7 mouse cellular contexts compared by ENCODE assay signal in genomic region chr16:44140186-44140787, GRCm38 (mm10). TPM values are rescaled to one million over a fixed set of nuclear protein-coding genes. Genes with fewer than 3 reads are reported as not detected.
DNase-seq lines count a peak whose midpoint lies in the region; ATAC-seq and TF ChIP-seq lines count a peak whose summit lies in the region.

No protein-coding gene starts in this region.

- WGBS in intestine, embryonic 15.5 days, result under 1% methylated on average over 42 of the region's 44 CpGs
- WGBS in midbrain, embryonic 12.5 days, result 1% methylated on average over 43 of the region's 44 CpGs
- WGBS in small intestine, adult 2 months, result under 1% methylated on average over 43 of the region's 44 CpGs

- peak; percentile 36; the same call in 1 of the 2 replicates for TF ChIP-seq CTCF in small intestine, adult 2 months (IDR thresholded peaks at IDR 0.05; ENCODE audit: extremely low read depth, insufficient read length, insufficient replicate concordance, low read depth, low read length)

- peak; percentile 61 for ATAC-seq in intestine, embryonic 15.5 days
- peak; percentile 62 for ATAC-seq in midbrain, embryonic 12.5 days (ENCODE audit: low FRiP score, low read depth)

- H3K36me3 ChIP-seq in intestine, embryonic 15.5 days, result no peaks in the 10 kb centered on the region
- no peaks in the 10 kb centered on the region for H3K36me3 ChIP-seq in midbrain, embryonic 12.5 days
- H3K36me3 ChIP-seq in small intestine, adult 2 months (ENCODE audit: control insufficient read depth, insufficient read depth, low read length), result no peaks in the 10 kb centered on the region

- no peaks in the 10 kb centered on the region for H3K27me3 ChIP-seq in intestine, embryonic 15.5 days (replicated peaks)
- H3K27me3 ChIP-seq in midbrain, embryonic 12.5 days, result no peaks in the 10 kb centered on the region
- no peaks in the 10 kb centered on the region for H3K27me3 ChIP-seq in small intestine, adult 2 months (ENCODE audit: control insufficient read depth, insufficient read depth, low read length)

- H3K9me3 ChIP-seq in intestine, embryonic 15.5 days, result no peaks in the 10 kb centered on the region
- no peaks in the 10 kb centered on the region for H3K9me3 ChIP-seq in midbrain, embryonic 12.5 days

- H3K27ac ChIP-seq in intestine, embryonic 15.5 days, result peak overlapping the region; percentile 97
- peak overlapping the region; percentile 98 for H3K27ac ChIP-seq in midbrain, embryonic 12.5 days (replicated peaks)
- peak overlapping the region; percentile 82 for H3K27ac ChIP-seq in small intestine, adult 2 months (ENCODE audit: insufficient read depth, low read depth, low read length)

- H3K4me1 ChIP-seq in intestine, embryonic 15.5 days (replicated peaks), result peaks cover 6% of the 10 kb centered on the region; the same call in 1 of the 2 replicates
- peaks cover 16% of the 10 kb centered on the region for H3K4me1 ChIP-seq in midbrain, embryonic 12.5 days
- no peaks in the 10 kb centered on the region for H3K4me1 ChIP-seq in small intestine, adult 2 months (ENCODE audit: control insufficient read depth, insufficient read depth, insufficient read length, low read length)

- H3K4me3 ChIP-seq in intestine, embryonic 15.5 days (replicated peaks), result peak overlapping the region; percentile 97
- H3K4me3 ChIP-seq in midbrain, embryonic 12.5 days, result peak overlapping the region; percentile 96
- H3K4me3 ChIP-seq in small intestine, adult 2 months (ENCODE audit: low read depth, low read length), result peak overlapping the region; percentile 96

- intact Hi-C loops in left cerebral cortex, postnatal 4 days (cut with DNase I), result loop anchor here (10.0 kb wide), 1 partner anchor 225 kb away; no protein-coding TSS in a partner anchor

- no peak for TF ChIP-seq POLR2A in small intestine, adult 2 months (IDR thresholded peaks at IDR 0.05; ENCODE audit: low read depth, low read length)

- H3K9ac ChIP-seq in intestine, embryonic 15.5 days, result peak overlapping the region; percentile 88
- peak overlapping the region; percentile 91 for H3K9ac ChIP-seq in midbrain, embryonic 12.5 days (replicated peaks)

- DNase-seq in adrenal gland, adult 2 months, result peak; percentile 91
- DNase-seq in embryo, embryonic 11 days, result peak; percentile 80
- peak; percentile 86 for DNase-seq in gastrocnemius, postnatal 25 days
- peak; percentile 78 for DNase-seq in left cerebral cortex, postnatal 4 days

- H3K4me2 ChIP-seq in intestine, embryonic 15.5 days (replicated peaks), result peak overlapping the region; percentile 53
- peak overlapping the region; percentile 67 for H3K4me2 ChIP-seq in midbrain, embryonic 12.5 days (replicated peaks)

RNA-seq across cellular contexts. Expression of gene Naa50, which starts 0.7 kb away (rescaled TPM):
- 10 to 100 TPM; 73.5 to 81.3 TPM for total RNA-seq in adrenal gland, adult 2 months (2021)
- 14.6 and 22.8 TPM in 2 replicates for polyA plus RNA-seq in adrenal gland, adult 2 months (2012; rRNA removed)
- total RNA-seq in gastrocnemius, postnatal 25 days (2021), result 100 to 1,000 TPM; 138 to 160 TPM
- polyA plus RNA-seq in intestine, embryonic 15.5 days (2015; fragmentation: Nextera tagmentation; extraction: Ambion mirVana), result 94.2 and 109 TPM in 2 replicates
- total RNA-seq in left cerebral cortex, postnatal 4 days (2021), result 10 to 100 TPM; 56.0 to 60.5 TPM
- 101 and 106 TPM in 2 replicates for polyA plus RNA-seq in midbrain, embryonic 12.5 days (2016; fragmentation: Nextera tagmentation; extraction: Ambion mirVana)
- 4.0 and 7.7 TPM in 2 replicates for polyA plus RNA-seq in small intestine, adult 2 months (2012; rRNA removed)

RNA-seq across cellular contexts. Expression of gene Atp6v1a, which starts 0.8 kb away (rescaled TPM):
- total RNA-seq in adrenal gland, adult 2 months (2021), result 100 to 1,000 TPM; 140 to 162 TPM
- 10.5 and 12.9 TPM in 2 replicates for polyA plus RNA-seq in adrenal gland, adult 2 months (2012; rRNA removed)
- total RNA-seq in gastrocnemius, postnatal 25 days (2021), result 10 to 100 TPM; 19.5 to 22.4 TPM
- 61.0 and 64.0 TPM in 2 replicates for polyA plus RNA-seq in intestine, embryonic 15.5 days (2015; fragmentation: Nextera tagmentation; extraction: Ambion mirVana)
- 100 to 1,000 TPM; 237 to 255 TPM for total RNA-seq in left cerebral cortex, postnatal 4 days (2021)
- 54.6 and 59.8 TPM in 2 replicates for polyA plus RNA-seq in midbrain, embryonic 12.5 days (2016; fragmentation: Nextera tagmentation; extraction: Ambion mirVana)
- polyA plus RNA-seq in small intestine, adult 2 months (2012; rRNA removed), result 3.0 and 5.9 TPM in 2 replicates

RNA-seq across cellular contexts. Expression of gene Usf3, which starts 32.8 kb away (rescaled TPM):
- total RNA-seq in adrenal gland, adult 2 months (2021), result 10 to 100 TPM; 17.0 to 24.6 TPM
- polyA plus RNA-seq in adrenal gland, adult 2 months (2012; rRNA removed), result 3.1 and 5.0 TPM in 2 replicates
- 10 to 100 TPM; 24.3 to 36.1 TPM for total RNA-seq in gastrocnemius, postnatal 25 days (2021)
- polyA plus RNA-seq in intestine, embryonic 15.5 days (2015; fragmentation: Nextera tagmentation; extraction: Ambion mirVana), result 2.6 and 3.0 TPM in 2 replicates
- 10 to 100 TPM; 27.7 to 27.9 TPM for total RNA-seq in left cerebral cortex, postnatal 4 days (2021)
- 4.1 TPM in 2 replicates for polyA plus RNA-seq in midbrain, embryonic 12.5 days (2016; fragmentation: Nextera tagmentation; extraction: Ambion mirVana)
- 3.4 and 6.7 TPM in 2 replicates for polyA plus RNA-seq in small intestine, adult 2 months (2012; rRNA removed)

Comparison
In these comparisons a context has a peak if more than half of its experiments do, and no peak if none do; other contexts are left out.
1. Peak in every context shown above with its lines: DNase-seq, ATAC-seq, H3K4me3 ChIP-seq and H3K27ac ChIP-seq.